Mouse (Mus musculus) gastrocnemius, postnatal 25 days (tissue): ENCODE results near the gene Vps54. TPM values are rescaled to one million over a fixed set of nuclear protein-coding genes. Genes with fewer than 3 reads are reported as not detected.
"Not testable (repeated sequence)": the region's sequence is repeated elsewhere in the genome, so short reads cannot be mapped to it uniquely, and the experiment has no call there.

Experiments used
- DNase-seq: peaks from one replicate; pipeline ENCODE4 v3.0.0; 2022
- total RNA-seq, 2 experiments: library from RNA; stranded (reverse); gene quantifications; 1 replicate in 1 of 2; 2 replicates in 1 of 2; pipeline ENCODE4 v1.2.3; 2021

The Vps54 gene
- total RNA-seq, 2 experiments from 2014 or later, result 17.7 TPM

DNA sequence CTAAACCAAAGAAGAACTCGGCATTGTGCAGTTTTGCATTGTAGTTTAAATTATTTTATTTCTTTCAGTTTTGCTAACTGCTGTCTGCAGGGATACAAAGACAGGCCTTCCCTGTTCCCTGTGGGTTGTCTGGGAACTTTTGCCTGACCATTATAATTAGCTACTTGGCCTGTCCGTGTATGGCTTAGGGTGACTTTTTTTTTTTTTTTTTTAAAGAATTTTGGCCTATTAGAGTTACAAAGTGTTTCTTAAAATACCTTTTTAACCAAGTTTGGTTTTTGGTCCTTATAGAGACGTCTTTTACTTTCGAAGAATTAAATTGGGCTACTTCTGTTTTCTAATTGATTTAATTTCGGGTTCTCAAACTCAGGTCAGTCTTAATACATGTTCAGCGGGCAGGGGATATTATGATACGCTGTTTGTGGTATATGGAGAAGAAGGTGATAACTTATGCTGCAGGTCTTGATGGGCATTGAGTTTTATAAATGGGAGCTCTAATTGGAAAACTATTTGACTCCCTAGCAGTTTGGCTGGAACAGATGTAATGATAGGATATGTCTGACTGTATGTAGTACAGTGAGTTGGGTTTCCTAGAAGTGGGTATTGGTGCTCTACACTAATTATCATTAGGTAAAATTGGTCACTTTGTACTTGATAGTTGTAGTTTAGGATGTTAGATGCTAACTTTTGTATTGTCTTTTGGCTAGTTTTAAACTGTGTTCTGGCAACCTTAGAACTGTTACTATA is 855 bp downstream of the Vps54 start:
- DNase-seq, result no peak

GRCm38 (mm10) chr11:21241351-21241750 is 2.3 kb downstream of the Vps54 start:
- DNase-seq, result no peak

DNA sequence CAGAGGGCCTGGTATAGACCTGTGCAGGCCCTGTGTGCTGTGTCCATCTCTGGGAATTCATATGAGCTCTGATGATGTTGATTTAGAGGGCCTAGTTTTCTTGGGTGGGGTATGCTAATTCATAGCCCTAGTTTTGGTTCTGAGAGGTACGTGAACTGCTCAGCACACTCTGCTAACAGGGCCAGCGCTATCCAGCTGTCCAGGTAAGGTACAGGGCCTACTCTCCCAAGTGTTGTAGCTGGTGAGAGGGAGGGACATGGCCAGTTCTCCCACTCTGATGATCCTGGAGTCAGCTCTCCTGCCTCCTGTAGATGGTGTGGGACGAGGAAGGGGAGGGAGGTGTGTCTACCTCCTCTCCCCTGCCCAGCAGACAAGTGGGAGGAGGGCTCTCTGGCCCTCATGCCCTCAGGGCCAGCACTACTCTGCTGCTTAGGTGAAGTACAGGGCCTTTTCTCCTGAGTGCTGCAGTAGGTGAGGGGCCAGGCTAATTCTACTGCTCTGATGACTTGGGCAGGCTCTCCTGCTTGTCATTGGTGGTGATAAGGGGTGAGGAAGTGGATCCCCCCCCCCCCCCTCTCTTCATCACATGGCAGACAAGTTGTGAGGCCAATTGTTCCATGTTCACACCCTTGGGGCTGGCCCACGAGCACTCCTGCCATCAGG is 8.3 kb downstream of the Vps54 start:
- no peak for DNase-seq

DNA sequence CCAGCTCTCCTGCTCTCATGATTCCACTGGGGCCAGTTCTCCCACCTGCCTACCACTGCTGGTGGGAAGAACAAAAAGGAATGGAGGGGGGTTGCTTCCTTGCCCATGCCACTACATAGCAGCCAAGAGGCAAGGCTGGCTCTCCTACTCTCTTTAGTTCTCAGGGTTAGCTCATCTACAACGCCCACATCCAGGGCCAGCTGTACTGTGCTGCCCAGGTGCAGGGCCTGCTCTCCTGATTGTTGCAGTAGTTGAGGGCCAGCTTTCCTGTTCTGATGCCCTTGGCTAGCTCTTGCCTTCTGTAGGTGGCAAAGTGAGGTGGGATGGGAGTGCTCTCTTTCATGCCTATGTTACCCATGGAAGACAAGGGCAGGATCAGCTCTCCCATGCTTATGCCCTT is 8.9 kb downstream of the Vps54 start:
- no peak for DNase-seq

- DNase-seq, result peak; percentile 21
Measured at GRCm38 (mm10) chr11:21250366-21250765, 11.3 kb downstream of the Vps54 start.

DNA sequence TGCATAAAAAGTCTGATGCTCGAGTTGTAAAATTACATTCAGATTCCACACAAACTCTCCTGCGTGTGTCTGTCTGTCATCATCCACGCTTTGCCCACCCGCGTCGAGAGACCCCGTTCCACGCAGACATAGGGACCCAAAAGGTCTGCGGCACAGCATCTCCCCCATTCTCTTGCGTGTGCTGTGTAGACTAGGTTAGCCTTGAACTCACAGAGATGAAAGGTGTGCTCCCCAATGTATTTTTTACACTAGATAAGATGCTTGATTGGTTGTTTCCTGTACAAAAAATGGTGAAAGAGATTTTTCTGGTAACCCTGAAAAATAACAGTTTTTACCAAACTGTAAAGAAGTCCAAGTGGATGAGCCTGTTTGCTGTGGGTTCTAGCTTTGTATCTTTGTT is 19.5 kb downstream of the Vps54 start:
- not testable (repeated sequence) for DNase-seq

- DNase-seq, result no peak
Measured at GRCm38 (mm10) chr11:21265423-21265822, 26.3 kb downstream of the Vps54 start.

GRCm38 (mm10) chr11:21276151-21276550 is 37.1 kb downstream of the Vps54 start:
- DNase-seq, result no peak

GRCm38 (mm10) chr11:21286391-21286790 is 47.3 kb downstream of the Vps54 start:
- no peak for DNase-seq

- not testable (repeated sequence) for DNase-seq
Measured at GRCm38 (mm10) chr11:21288153-21288552, 49.1 kb downstream of the Vps54 start.

GRCm38 (mm10) chr11:21295486-21295885 is 56.4 kb downstream of the Vps54 start:
- no peak for DNase-seq

GRCm38 (mm10) chr11:21303619-21304018 is 64.5 kb downstream of the Vps54 start:
- no peak for DNase-seq

DNA sequence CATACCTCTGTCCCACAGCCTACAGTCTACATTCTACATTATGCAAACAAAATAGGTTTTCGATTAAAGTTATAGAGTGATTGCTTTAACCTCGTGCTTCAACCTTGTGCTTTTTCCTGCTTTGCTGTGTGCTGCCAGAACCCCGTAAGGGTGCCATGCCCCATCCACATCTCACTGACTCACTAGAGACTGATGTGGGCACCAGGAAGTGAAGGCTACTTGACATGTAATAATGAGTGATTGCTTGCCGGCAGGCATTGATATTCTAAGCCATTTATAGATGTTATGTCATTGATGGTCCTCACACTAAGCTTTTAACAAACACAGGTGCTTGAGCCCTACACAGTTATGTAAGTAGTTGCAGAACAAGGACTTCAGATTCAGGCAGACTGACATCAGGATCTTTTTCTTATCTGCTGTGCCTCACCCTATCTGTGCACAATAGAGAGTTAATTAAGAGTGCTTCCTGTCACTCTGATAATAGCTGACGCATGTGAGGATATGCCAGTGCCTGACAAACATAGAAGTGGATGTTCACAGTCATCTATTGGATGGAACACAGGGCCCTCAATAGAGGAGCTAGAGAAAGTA is 68.1 kb downstream of the Vps54 start:
- no peak for DNase-seq

DNA sequence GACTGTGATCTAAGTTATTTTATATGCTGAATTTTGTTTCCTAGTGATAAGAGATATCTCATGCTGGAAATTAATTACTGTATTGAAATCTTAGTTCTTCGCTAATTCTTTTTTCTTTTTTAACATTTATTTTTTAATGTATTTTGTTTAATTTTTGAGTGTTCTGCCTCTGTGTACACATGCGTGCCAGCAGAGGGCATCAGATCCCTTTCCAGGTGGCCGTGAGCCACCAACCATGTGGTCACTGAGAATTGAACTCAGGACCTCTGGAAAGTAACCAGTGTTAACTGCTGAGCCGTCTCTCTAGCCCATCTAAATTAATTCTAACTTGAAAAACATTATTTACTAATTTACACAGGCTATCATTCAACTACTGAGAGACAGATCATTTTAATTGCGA is 69.0 kb downstream of the Vps54 start:
- no peak for DNase-seq

GRCm38 (mm10) chr11:21309516-21309915 is 70.4 kb downstream of the Vps54 start:
- DNase-seq, result no peak

DNA sequence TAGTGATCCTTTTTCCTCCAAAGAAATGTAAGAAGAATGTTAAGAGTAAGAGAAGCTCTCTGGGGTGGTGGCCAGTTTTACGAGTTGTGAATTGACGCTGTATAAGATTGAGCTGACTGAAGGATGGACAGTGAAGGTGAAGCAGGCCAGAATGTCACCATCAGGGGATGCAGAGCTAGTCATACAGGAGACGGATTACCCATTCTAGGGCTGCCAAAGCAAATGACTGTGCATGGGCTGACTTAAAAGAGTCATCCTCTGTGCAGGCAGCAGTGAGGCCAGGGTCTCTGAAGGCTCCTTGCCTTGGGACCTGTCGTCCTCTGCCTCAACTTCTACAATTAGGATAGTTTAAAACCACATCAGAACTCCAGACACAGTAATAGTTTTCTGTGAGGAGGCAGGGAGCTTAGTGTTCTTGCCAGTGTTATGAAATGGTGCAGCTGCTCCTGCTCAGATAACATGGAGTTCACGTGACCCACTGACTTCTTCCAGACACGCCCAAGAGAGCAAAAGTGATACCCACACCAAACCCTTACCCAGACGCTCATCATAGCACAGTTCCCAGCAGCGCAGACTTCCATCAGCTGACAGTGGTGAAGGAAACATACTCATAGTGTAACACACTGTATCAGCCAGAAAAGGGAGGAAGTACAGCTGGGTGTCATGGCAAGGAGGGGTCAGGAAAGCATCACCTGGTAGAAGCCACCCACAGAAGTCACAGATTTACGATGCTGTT is 75.0 kb downstream of the Vps54 start:
- peak; percentile 52 for DNase-seq

DNA sequence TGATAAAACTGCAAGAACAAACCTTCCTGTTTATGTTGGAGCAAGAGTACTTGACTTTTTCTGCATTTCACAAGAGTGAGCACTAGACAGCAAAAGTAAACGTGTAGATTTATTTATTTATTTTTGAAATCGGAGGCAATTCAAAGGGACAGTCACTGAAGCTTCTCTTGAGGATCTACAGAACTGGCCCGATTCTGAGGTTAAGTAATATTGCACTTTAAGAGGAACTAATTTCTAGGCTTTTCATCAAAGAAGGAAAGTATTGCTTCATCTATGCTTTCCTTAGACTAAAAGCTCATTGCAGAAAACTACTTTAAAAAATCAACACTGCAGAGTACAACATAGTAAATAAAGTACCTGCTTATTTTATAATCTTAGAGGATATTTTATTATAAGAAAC is 82.5 kb downstream of the Vps54 start:
- DNase-seq, result no peak

- no peak for DNase-seq
Measured at GRCm38 (mm10) chr11:21322349-21322748, 83.3 kb downstream of the Vps54 start.

DNA sequence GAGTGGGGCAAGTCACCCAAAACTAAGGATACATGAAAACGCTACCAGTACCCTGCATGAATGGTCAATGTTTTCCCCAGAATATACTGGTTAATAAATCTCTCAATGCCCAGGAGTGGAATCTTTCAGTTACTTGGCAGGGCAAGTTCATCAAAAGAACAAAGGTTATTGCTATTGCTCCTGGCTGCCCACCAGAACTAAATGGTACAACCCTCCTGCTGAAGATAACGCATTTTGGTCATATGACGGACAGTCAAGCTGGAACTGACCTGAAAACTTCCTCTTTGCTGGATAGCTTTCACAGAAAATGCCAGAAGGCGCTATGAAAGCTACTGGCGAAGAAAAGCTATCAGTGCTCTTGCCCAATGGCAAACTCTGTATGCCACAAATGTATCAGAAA is 86.7 kb downstream of the Vps54 start:
- DNase-seq, result no peak

DNA sequence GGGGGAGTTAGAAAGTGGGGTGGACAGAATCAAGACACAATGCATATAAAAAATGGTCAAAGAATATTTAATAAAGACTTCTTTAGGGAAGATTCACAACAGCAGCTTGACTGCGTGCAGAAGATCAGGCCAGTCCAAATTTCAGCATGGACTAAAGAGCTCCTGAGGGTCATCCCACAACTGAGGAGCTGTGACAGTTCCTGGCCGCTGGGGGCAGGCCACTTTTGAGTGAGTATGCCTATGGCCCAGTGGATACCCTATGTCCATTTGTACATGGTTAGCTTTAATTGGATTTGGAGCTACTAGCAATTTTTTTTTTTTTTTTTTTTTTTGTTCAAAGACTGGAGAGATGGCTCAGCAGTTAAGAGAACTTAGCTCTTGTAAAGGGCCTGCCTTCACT is 87.7 kb downstream of the Vps54 start:
- DNase-seq, result no peak

DNA sequence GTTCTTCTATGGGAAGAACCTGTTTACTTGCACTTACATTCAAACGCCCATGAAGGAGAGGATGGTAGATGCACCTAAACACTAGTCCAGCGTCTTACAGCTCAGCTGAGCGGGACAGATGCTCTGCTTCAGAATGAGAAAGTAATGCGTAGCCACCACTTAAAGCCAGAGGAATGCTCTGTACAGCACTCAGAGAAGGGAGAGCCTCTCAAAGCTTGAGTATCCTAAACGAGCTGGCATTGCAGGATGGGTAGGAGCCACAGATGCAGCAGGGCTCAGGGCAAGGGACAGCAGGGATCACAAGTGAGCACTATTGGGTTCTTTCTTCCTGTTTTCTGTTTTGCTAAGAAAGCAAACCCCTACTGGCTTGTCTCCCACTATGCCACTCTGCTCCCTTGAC is 88.4 kb downstream of the Vps54 start:
- no peak for DNase-seq

GRCm38 (mm10) chr11:21328141-21328540 is 89.1 kb downstream of the Vps54 start:
- DNase-seq, result no peak
